Mouse (Mus musculus) kidney, postnatal 36 days (tissue): ENCODE results near the gene Serpinb9c.
"Not testable (repeated sequence)": the region's sequence is repeated elsewhere in the genome, so short reads cannot be mapped to it uniquely, and the experiment has no call there.

Experiments
- DNase-seq, 2 experiments: peaks; one replicate each; pipeline ENCODE4 v3.0.0; 2021 to 2022; ENCODE audit warnings: mixed read lengths in 2 of 2

Serpinb9c gene

DNA sequence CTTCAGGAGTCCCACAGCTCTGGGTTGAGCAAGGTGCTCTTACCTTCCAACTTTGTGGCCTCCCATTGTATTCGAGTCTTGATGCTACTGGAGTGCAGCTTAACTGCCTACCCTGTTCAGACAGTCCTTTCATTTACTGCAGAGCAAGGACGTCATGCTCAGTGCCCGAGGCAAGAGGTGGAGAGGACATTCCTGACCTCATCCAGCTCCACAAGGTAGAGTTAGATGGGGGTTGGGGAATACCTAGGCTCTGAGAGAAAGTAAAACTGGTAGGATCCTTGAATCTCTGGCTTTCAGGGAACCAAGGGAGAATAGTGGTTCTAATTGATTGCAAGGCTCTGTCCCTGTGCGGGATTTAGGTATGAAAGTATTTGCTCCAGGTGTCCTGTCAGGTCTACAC is at the start of gene Serpinb9c:
Gene Serpinb9c (minus strand): TSS at position 101 of the 400 bp plus-strand sequence.
- DNase-seq = no peak

GRCm38 (mm10) chr13:33199740-33200139 is 40.2 kb upstream of the Serpinb9c start:
- DNase-seq = no peak

DNA sequence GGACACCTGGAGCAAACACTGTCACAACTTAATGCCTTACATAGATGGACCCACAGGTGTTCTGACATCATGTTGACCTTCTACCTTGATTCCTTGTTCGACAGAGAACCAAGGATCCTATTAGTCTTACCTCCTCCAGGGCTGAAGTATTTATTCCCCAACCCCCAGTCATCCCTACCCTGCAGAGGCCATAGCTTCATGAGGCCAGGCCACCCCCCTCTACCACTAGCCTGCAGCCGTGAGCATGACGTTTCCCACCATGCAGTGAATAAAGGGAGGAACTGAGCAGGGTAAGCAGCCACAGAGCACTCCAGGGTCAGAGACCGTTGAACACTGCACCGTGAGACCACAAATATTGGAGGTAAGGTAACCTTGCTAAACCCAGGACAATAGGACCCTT is 33.1 kb upstream of the Serpinb9c start, which contains the start of gene Serpinb9d:
Gene Serpinb9d (plus strand): TSS at position 301 of the 400 bp plus-strand sequence.
- DNase-seq = no peak

GRCm38 (mm10) chr13:33190486-33190885 is 30.9 kb upstream of the Serpinb9c start:
- DNase-seq = not testable (repeated sequence)

DNA sequence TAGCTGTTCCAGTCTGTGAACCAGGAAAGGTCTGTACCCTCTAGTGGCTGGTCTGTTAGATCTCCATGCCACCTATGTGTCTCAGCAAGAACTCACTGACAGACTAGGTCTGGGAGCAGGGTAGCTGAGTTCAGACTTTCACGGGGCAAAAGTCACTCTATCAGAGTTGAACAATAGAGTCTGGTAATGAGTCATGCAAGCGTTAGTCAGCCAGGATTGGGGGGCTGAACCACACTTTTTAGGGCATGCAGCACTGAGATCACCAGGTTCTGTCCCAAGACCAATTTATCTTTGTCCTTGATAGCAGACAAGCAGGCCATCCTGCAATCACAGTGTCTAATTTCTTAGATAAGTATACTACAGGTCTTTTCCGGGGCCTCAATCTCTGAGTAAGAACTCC is 18.1 kb downstream of the Serpinb9c start:
- no peak for DNase-seq

GRCm38 (mm10) chr13:33137717-33138116 is 21.8 kb downstream of the Serpinb9c start:
- no peak for DNase-seq

DNA sequence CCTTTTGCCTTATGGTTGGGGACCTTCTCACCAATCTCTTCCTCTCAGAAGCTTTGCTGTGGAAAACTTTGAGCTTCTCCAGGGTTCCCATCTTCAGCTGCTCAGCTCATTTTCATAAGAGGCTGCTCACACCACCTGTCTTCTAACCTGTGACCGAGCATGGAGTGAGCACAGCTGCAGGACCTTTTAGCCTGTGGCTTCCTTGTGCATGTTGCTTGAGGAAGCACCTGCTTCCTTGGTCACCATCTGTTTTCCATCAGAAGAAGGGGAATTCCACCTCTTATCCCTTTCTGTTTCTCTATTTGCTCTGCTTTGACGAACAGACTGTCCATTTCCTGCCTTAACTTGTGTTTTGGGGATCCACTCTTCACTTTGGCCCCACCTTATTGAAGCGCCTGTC is 46.5 kb downstream of the Serpinb9c start:
- no peak for DNase-seq

- DNase-seq = no peak
Observed at GRCm38 (mm10) chr13:33105626-33106025, 53.9 kb downstream of the Serpinb9c start.
